Mouse (Mus musculus) liver, postnatal 0 days (tissue): ENCODE results near the gene Rab11fip3.

Source experiments
- CTCF ChIP-seq: sonication (generic); IDR thresholded peaks from 2 replicates; pipeline ENCODE4 v1.5.1; 2016; ENCODE audit warnings: antibody characterized with exemption, low read depth
- EP300 ChIP-seq: IDR thresholded peaks from 2 replicates; pipeline ENCODE4 v1.6.1; 2016; ENCODE audit warnings: antibody characterized with exemption, low read depth, mild to moderate bottlenecking

GRCm38 (mm10) chr17:25945517-25946155 is 123.7 kb downstream of the Rab11fip3 start:
- TF ChIP-seq EP300 (no peak), CTCF (no peak)
